Mouse (Mus musculus) adrenal gland, postnatal 25 days (tissue): ENCODE measurements around the gene Kcnj4. TPM values are rescaled to one million over a fixed set of nuclear protein-coding genes. Genes with fewer than 3 reads are reported as not detected.
"Not testable (repeated sequence)": the region's sequence is repeated elsewhere in the genome, so short reads cannot be mapped to it uniquely, and the experiment has no call there.

Experiments
- DNase-seq: peaks from one replicate; pipeline ENCODE4 v3.0.0; 2021; ENCODE audit warnings: mixed read lengths
- total RNA-seq: library from RNA; stranded (reverse); gene quantifications from 2 replicates; pipeline ENCODE4 v1.2.3, GENCODE M21; 2021

The Kcnj4 gene
- total RNA-seq, 1 experiment from 2014 or later: 0.27 TPM

GRCm38 (mm10) chr15:79511553-79512320, 6.7 kb upstream of the Kcnj4 start:
- peak; percentile 89 for DNase-seq

GRCm38 (mm10) chr15:79510425-79510824, 5.4 kb upstream of the Kcnj4 start:
- DNase-seq: no peak

GRCm38 (mm10) chr15:79509998-79510397, 5.0 kb upstream of the Kcnj4 start:
- DNase-seq: no peak

GRCm38 (mm10) chr15:79507055-79507828, 2.2 kb upstream of the Kcnj4 start:
- DNase-seq: no peak

GRCm38 (mm10) chr15:79506460-79506859, 1.4 kb upstream of the Kcnj4 start:
- DNase-seq: no peak

- DNase-seq: peak; percentile 70
Observed at GRCm38 (mm10) chr15:79505616-79506283, 709 bp upstream of the Kcnj4 start.

- peak; percentile 54 for DNase-seq
Observed at GRCm38 (mm10) chr15:79503438-79503837, 1.6 kb downstream of the Kcnj4 start.

- DNase-seq: no peak
Observed at GRCm38 (mm10) chr15:79502891-79503341, 2.1 kb downstream of the Kcnj4 start.

GRCm38 (mm10) chr15:79500110-79500509, 4.9 kb downstream of the Kcnj4 start:
- no peak for DNase-seq

GRCm38 (mm10) chr15:79493527-79493926, 11.5 kb downstream of the Kcnj4 start:
- no peak for DNase-seq

GRCm38 (mm10) chr15:79489463-79489862, 15.6 kb downstream of the Kcnj4 start:
- DNase-seq: peak; percentile 36

GRCm38 (mm10) chr15:79481181-79481688, 23.8 kb downstream of the Kcnj4 start:
- DNase-seq: no peak

GRCm38 (mm10) chr15:79477227-79477626, 27.8 kb downstream of the Kcnj4 start:
- no peak for DNase-seq

- no peak for DNase-seq
Observed at GRCm38 (mm10) chr15:79473638-79474355, 31.2 kb downstream of the Kcnj4 start.

GRCm38 (mm10) chr15:79473042-79473441, 32.0 kb downstream of the Kcnj4 start:
- no peak for DNase-seq

- no peak for DNase-seq
Observed at GRCm38 (mm10) chr15:79471095-79471494, 33.9 kb downstream of the Kcnj4 start.

GRCm38 (mm10) chr15:79470583-79470982, 34.5 kb downstream of the Kcnj4 start:
- DNase-seq: peak; percentile 17

GRCm38 (mm10) chr15:79469577-79469976, 35.5 kb downstream of the Kcnj4 start:
- DNase-seq: no peak

- peak; percentile 85 for DNase-seq
Observed at GRCm38 (mm10) chr15:79466601-79467286, 38.3 kb downstream of the Kcnj4 start.

- no peak for DNase-seq
Observed at GRCm38 (mm10) chr15:79456546-79456945, 48.5 kb downstream of the Kcnj4 start.

GRCm38 (mm10) chr15:79456104-79456503, 48.9 kb downstream of the Kcnj4 start:
- not testable (repeated sequence) for DNase-seq
